Mouse (Mus musculus): ENCODE measurements at regions not wholly inside any gene's neighbourhood (a gene's known extent, or its start where the extent isn't known, plus 50 kb on each side); places are given as distances from the start of the nearest gene placed in this dataset.

GRCm38 (mm10) chr10:126815730-126816129 lies 85.4 kb downstream of the Atp23 start:
- no peaks in the 10 kb centered on the region for H3K4me1 ChIP-seq (ENCODE audit: control insufficient read depth)
- no peaks in the 10 kb centered on the region for H3K27me3 ChIP-seq (ENCODE audit: control insufficient read depth)
- H3K36me3 ChIP-seq (ENCODE audit: control insufficient read depth), result no peaks in the 10 kb centered on the region
- H3K4me3 ChIP-seq (replicated peaks), result no peak overlapping the region
- peaks cover 3% of the 10 kb centered on the region; the same call in 1 of the 2 replicates for H3K9me3 ChIP-seq (ENCODE audit: control insufficient read depth, low read length)
- no peak for TF ChIP-seq GATA1 (IDR thresholded peaks at IDR 0.05; ENCODE audit: low read length)
- no peak for TF ChIP-seq TAL1 (IDR thresholded peaks at IDR 0.05; ENCODE audit: low read length)

- H3K36me3 ChIP-seq (ENCODE audit: control insufficient read depth), result no peaks in the 10 kb centered on the region
- H3K27me3 ChIP-seq (ENCODE audit: control insufficient read depth), result no peaks in the 10 kb centered on the region
- peaks cover 3% of the 10 kb centered on the region; the same call in 1 of the 2 replicates for H3K9me3 ChIP-seq (ENCODE audit: control insufficient read depth, low read length)
- no peaks in the 10 kb centered on the region for H3K4me1 ChIP-seq (ENCODE audit: control insufficient read depth)
- no peak overlapping the region for H3K4me3 ChIP-seq (replicated peaks)
- TF ChIP-seq TAL1 (IDR thresholded peaks at IDR 0.05; ENCODE audit: low read length), result no peak
- TF ChIP-seq GATA1 (IDR thresholded peaks at IDR 0.05; ENCODE audit: low read length), result no peak
These were observed 86.2 kb downstream of the Atp23 start for GRCm38 (mm10) chr10:126814968-126815367.

- TF ChIP-seq TAL1 (IDR thresholded peaks at IDR 0.05; ENCODE audit: low read length) (no peak), GATA1 (IDR thresholded peaks at IDR 0.05; ENCODE audit: low read length) (no peak)
- Histone ChIP-seq H3K27me3 (ENCODE audit: control insufficient read depth) (no peaks in the 10 kb centered on the region), H3K4me3 (replicated peaks) (no peak overlapping the region), H3K4me1 (ENCODE audit: control insufficient read depth) (no peaks in the 10 kb centered on the region), H3K36me3 (ENCODE audit: control insufficient read depth) (no peaks in the 10 kb centered on the region), H3K9me3 (ENCODE audit: control insufficient read depth, low read length) (no peaks in the 10 kb centered on the region; the same call in 1 of the 2 replicates)
These were observed 88.0 kb downstream of the Atp23 start for GRCm38 (mm10) chr10:126813051-126813593.

- H3K36me3 ChIP-seq (ENCODE audit: control insufficient read depth), result no peaks in the 10 kb centered on the region
- no peaks in the 10 kb centered on the region; the same call in 1 of the 2 replicates for H3K9me3 ChIP-seq (ENCODE audit: control insufficient read depth, low read length)
- no peaks in the 10 kb centered on the region for H3K4me1 ChIP-seq (ENCODE audit: control insufficient read depth)
- H3K4me3 ChIP-seq (replicated peaks), result no peak overlapping the region
- TF ChIP-seq TAL1 (IDR thresholded peaks at IDR 0.05; ENCODE audit: low read length), result no peak
- TF ChIP-seq GATA1 (IDR thresholded peaks at IDR 0.05; ENCODE audit: low read length), result no peak
- H3K27me3 ChIP-seq (ENCODE audit: control insufficient read depth), result no peaks in the 10 kb centered on the region
These were observed 88.9 kb downstream of the Atp23 start for GRCm38 (mm10) chr10:126812243-126812755.

- Histone ChIP-seq H3K27me3 (ENCODE audit: control insufficient read depth) (no peaks in the 10 kb centered on the region), H3K9me3 (ENCODE audit: control insufficient read depth, low read length) (peaks cover 6% of the 10 kb centered on the region; the same call in 1 of the 2 replicates), H3K4me3 (replicated peaks) (no peak overlapping the region), H3K36me3 (ENCODE audit: control insufficient read depth) (no peaks in the 10 kb centered on the region), H3K4me1 (ENCODE audit: control insufficient read depth) (no peaks in the 10 kb centered on the region)
- TF ChIP-seq GATA1 (IDR thresholded peaks at IDR 0.05; ENCODE audit: low read length), result no peak
- TF ChIP-seq TAL1 (IDR thresholded peaks at IDR 0.05; ENCODE audit: low read length), result no peak
These were observed 90.6 kb downstream of the Atp23 start for GRCm38 (mm10) chr10:126810346-126811095.

- Histone ChIP-seq H3K4me1 (ENCODE audit: control insufficient read depth) (no peaks in the 10 kb centered on the region), H3K4me3 (replicated peaks) (no peak overlapping the region), H3K9me3 (ENCODE audit: control insufficient read depth, low read length) (peaks cover 6% of the 10 kb centered on the region; the same call in 1 of the 2 replicates), H3K36me3 (ENCODE audit: control insufficient read depth) (no peaks in the 10 kb centered on the region), H3K27me3 (ENCODE audit: control insufficient read depth) (no peaks in the 10 kb centered on the region)
- TF ChIP-seq TAL1 (IDR thresholded peaks at IDR 0.05; ENCODE audit: low read length) (no peak), GATA1 (IDR thresholded peaks at IDR 0.05; ENCODE audit: low read length) (no peak)
These were observed 91.6 kb downstream of the Atp23 start for GRCm38 (mm10) chr10:126809587-126809986.

GRCm38 (mm10) chr10:126806881-126807280 lies 94.3 kb downstream of the Atp23 start:
- TF ChIP-seq GATA1 (IDR thresholded peaks at IDR 0.05; ENCODE audit: low read length), result no peak
- Histone ChIP-seq H3K9me3 (ENCODE audit: control insufficient read depth, low read length) (peaks cover 6% of the 10 kb centered on the region; the same call in 1 of the 2 replicates), H3K4me1 (ENCODE audit: control insufficient read depth) (no peaks in the 10 kb centered on the region), H3K4me3 (replicated peaks) (no peak overlapping the region), H3K27me3 (ENCODE audit: control insufficient read depth) (no peaks in the 10 kb centered on the region), H3K36me3 (ENCODE audit: control insufficient read depth) (no peaks in the 10 kb centered on the region)

GRCm38 (mm10) chr10:126802732-126803131 lies 98.4 kb downstream of the Atp23 start:
- H3K4me3 ChIP-seq (replicated peaks), result no peak overlapping the region
- H3K27me3 ChIP-seq (ENCODE audit: control insufficient read depth), result no peaks in the 10 kb centered on the region
- TF ChIP-seq TAL1 (IDR thresholded peaks at IDR 0.05; ENCODE audit: low read length) (no peak), GATA1 (IDR thresholded peaks at IDR 0.05; ENCODE audit: low read length) (no peak)
- no peaks in the 10 kb centered on the region for H3K36me3 ChIP-seq (ENCODE audit: control insufficient read depth)
- no peaks in the 10 kb centered on the region for H3K4me1 ChIP-seq (ENCODE audit: control insufficient read depth)
- H3K9me3 ChIP-seq (ENCODE audit: control insufficient read depth, low read length), result peaks cover 6% of the 10 kb centered on the region; the same call in 1 of the 2 replicates

- Histone ChIP-seq H3K9me3 (ENCODE audit: control insufficient read depth, low read length) (no peaks in the 10 kb centered on the region; the same call in 1 of the 2 replicates), H3K27me3 (ENCODE audit: control insufficient read depth) (no peaks in the 10 kb centered on the region), H3K4me3 (replicated peaks) (no peak overlapping the region), H3K36me3 (ENCODE audit: control insufficient read depth) (no peaks in the 10 kb centered on the region), H3K4me1 (ENCODE audit: control insufficient read depth) (no peaks in the 10 kb centered on the region)
- TF ChIP-seq TAL1 (IDR thresholded peaks at IDR 0.05; ENCODE audit: low read length) (no peak), GATA1 (IDR thresholded peaks at IDR 0.05; ENCODE audit: low read length) (no peak)
These were observed 101.8 kb downstream of the Atp23 start for GRCm38 (mm10) chr10:126799393-126799792.

Data from erythroblast, embryonic 14.5 days (primary cell).